Mouse (Mus musculus) olfactory bulb, adult 2 months (tissue): ENCODE results near the gene Sgk1. TPM values are rescaled to one million over a fixed set of nuclear protein-coding genes. Genes with fewer than 3 reads are reported as not detected.

Source experiments
- H3K27ac ChIP-seq: fragments of 200-500 bp; 2 replicates; pipeline ENCODE4 v1.5.1; 2012; ENCODE audit warnings: low read depth, low read length; ENCODE audit not compliant: insufficient read depth
- H3K4me1 ChIP-seq: fragments of 200-500 bp; 2 replicates; pipeline ENCODE4 v1.6.1; 2012; ENCODE audit warnings: low read length; ENCODE audit not compliant: control insufficient read depth, insufficient read depth
- H3K4me3 ChIP-seq: fragments of 200-500 bp; 2 replicates; pipeline ENCODE4 v1.5.1; 2012; ENCODE audit warnings: mild to moderate bottlenecking, low read depth, low read length, moderate library complexity; ENCODE audit not compliant: insufficient read depth
- CTCF ChIP-seq: fragments of 200-500 bp; IDR thresholded peaks from 2 replicates; pipeline ENCODE4 v1.5.1; 2012; ENCODE audit warnings: low read depth, mild to moderate bottlenecking, low read length, moderate library complexity; ENCODE audit not compliant: insufficient read depth
- POLR2A ChIP-seq: fragments of 200-500 bp; IDR thresholded peaks from 2 replicates; pipeline ENCODE4 v1.6.1; 2012; ENCODE audit warnings: mild to moderate bottlenecking, low read depth, low read length, moderate library complexity; ENCODE audit not compliant: insufficient read depth
- WGBS: fragments of 180-500 bp; shearing (Covaris S2); methylation state at CpG from one replicate; pipeline ENCODE4 v1.1.7; 2018; 5-methylcytosine and 5-hydroxymethylcytosine counted together
- polyA plus RNA-seq: library from polyadenylated mRNA; stranded (reverse); fragments of >200 nt; gene quantifications from 2 replicates; pipeline ENCODE4 v1.2.4, GENCODE M21; 2012; ENCODE audit warnings: low replicate concordance; ENCODE audit not compliant: missing spikeins, insufficient read depth, insufficient read length

Gene Sgk1
- not detected in 2 replicates for polyA plus RNA-seq

- WGBS, result 2% methylated on average over 36 of the region's 36 CpGs
- peak within 1 kb of the TSS; percentile 75 for H3K27ac ChIP-seq
- TF ChIP-seq CTCF, result no peak
- no peak for TF ChIP-seq POLR2A
- H3K4me3 ChIP-seq, result peak within 1 kb of the TSS; percentile 67
- peaks cover 3% of the 10 kb centered on the region; the same call in 1 of the 2 replicates for H3K4me1 ChIP-seq
These were observed at the start of gene Sgk1 for GRCm38 (mm10) chr10:21882184-21883081. Gene Sgk1 (plus strand): TSS chr10:21882184.

- no peak for TF ChIP-seq CTCF
- no peak for TF ChIP-seq POLR2A
- Histone ChIP-seq H3K4me1 (peaks cover 7% of the 10 kb centered on the region), H3K4me3 (no peak overlapping the region), H3K27ac (no peak overlapping the region)
- 40% methylated on average over 2 of the region's 2 CpGs for WGBS
These were observed 49.7 kb upstream of the Sgk1 start for GRCm38 (mm10) chr10:21832282-21832681.

DNA sequence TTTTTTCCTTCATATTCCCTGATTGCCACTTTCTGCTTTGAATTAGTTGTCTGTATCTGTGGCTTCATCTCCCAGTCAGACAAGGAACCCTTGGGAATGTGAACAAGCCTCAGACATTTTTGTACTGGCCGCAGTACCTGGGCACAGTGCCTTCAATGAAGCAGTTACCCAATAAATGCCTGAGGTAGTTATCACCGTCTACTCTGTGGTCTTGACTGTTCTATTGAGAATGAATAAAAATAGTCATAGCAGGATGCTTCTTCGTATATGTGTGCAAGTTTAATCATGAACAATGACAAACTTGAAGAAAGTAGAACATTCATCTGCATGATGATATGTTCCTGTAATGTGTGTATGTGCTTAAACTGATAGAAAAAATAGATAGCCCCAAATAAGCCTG, 48.2 kb upstream of the Sgk1 start:
- H3K27ac ChIP-seq, result no peak overlapping the region
- H3K4me1 ChIP-seq, result peaks cover 7% of the 10 kb centered on the region
- no peak overlapping the region for H3K4me3 ChIP-seq
- no peak for TF ChIP-seq CTCF
- TF ChIP-seq POLR2A, result no peak
- 72% methylated on average over 3 of the region's 3 CpGs for WGBS

- WGBS, result 61% methylated on average over 7 of the region's 7 CpGs
- H3K4me1 ChIP-seq, result peaks cover 7% of the 10 kb centered on the region
- TF ChIP-seq POLR2A, result no peak
- TF ChIP-seq CTCF, result no peak
- no peak overlapping the region for H3K4me3 ChIP-seq
- H3K27ac ChIP-seq, result no peak overlapping the region
These were observed 46.9 kb upstream of the Sgk1 start for GRCm38 (mm10) chr10:21835077-21835476.

- Histone ChIP-seq H3K4me1 (peaks cover 2% of the 10 kb centered on the region; the same call in 1 of the 2 replicates), H3K4me3 (no peak overlapping the region), H3K27ac (no peak overlapping the region)
- 45% methylated on average over 13 of the region's 13 CpGs for WGBS
- no peak for TF ChIP-seq POLR2A
- TF ChIP-seq CTCF, result no peak
These were observed 42.5 kb upstream of the Sgk1 start for GRCm38 (mm10) chr10:21839248-21840155.

DNA sequence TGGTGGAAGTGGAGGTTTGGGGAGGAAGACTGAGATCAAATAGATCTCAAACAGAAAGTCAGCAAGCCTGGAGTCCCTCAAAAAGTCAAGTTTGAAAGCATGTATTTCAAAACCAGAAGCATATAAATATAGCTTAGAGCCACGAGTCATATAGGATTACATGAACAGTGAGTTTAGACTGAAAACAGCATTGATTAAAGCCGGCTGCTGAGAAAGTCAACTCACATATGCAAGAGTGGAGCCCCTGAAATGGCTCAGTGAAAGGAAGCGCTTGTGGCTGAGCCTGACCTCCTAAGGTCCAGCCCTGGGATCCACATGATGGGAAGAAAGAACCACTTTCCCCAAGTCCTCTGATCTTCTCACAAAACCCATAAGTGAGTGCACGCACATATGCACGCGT, 38.7 kb upstream of the Sgk1 start:
- 93% methylated on average over 6 of the region's 6 CpGs for WGBS

DNA sequence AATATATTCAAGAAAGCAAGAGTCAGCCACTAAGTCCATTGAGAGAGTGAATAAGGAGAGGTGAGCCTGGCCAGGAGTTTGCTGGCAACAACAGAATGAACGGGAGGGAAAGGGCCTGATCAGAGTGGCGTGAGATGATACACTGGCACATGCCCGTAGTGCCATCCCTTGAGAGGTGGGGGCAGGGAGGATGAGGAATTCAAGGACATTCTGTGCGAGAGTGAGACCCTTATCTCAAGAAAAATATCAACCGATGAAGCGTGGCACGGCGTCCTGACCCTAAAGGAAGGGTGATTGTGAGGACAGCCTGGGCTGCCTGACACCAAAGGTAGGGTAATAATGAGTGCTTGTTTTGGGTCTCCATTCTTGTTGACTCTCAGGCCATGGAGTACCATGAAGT, 38.1 kb upstream of the Sgk1 start:
- TF ChIP-seq POLR2A (no peak), CTCF (no peak)
- WGBS, result 95% methylated on average over 8 of the region's 8 CpGs
- Histone ChIP-seq H3K4me1 (peaks cover 2% of the 10 kb centered on the region; the same call in 1 of the 2 replicates), H3K27ac (no peak overlapping the region), H3K4me3 (no peak overlapping the region)

More for the DNA sequence above, 38.7 kb upstream of the Sgk1 start:
- Histone ChIP-seq H3K4me1 (peaks cover 2% of the 10 kb centered on the region; the same call in 1 of the 2 replicates), H3K4me3 (no peak overlapping the region), H3K27ac (no peak overlapping the region)
- no peak for TF ChIP-seq POLR2A
- no peak for TF ChIP-seq CTCF

GRCm38 (mm10) chr10:21844391-21844790, 37.6 kb upstream of the Sgk1 start:
- Histone ChIP-seq H3K4me1 (no peaks in the 10 kb centered on the region), H3K4me3 (no peak overlapping the region), H3K27ac (no peak overlapping the region)
- WGBS, result 77% methylated on average over 7 of the region's 7 CpGs
- TF ChIP-seq CTCF (no peak), POLR2A (no peak)
